Mouse (Mus musculus) testis, adult 2 months (tissue): Measurements from ENCODE around the gene Ostc. TPM values are rescaled to one million over a fixed set of nuclear protein-coding genes. Genes with fewer than 3 reads are reported as not detected.

ENCODE experiments used
- H3K27ac ChIP-seq: fragments of 200-500 bp; 2 replicates; pipeline ENCODE4 v1.5.1; 2012; ENCODE audit warnings: low read depth, low read length; ENCODE audit not compliant: control insufficient read depth, insufficient read depth
- H3K27me3 ChIP-seq: fragments of 200-500 bp; 2 replicates; pipeline ENCODE4 v1.6.1; 2012; ENCODE audit warnings: mild to moderate bottlenecking, low read length, moderate library complexity; ENCODE audit not compliant: control insufficient read depth, insufficient read depth
- H3K36me3 ChIP-seq: fragments of 200-500 bp; 2 replicates; pipeline ENCODE4 v1.6.1; 2012; ENCODE audit warnings: mild to moderate bottlenecking, low read length; ENCODE audit not compliant: control insufficient read depth, insufficient read depth
- H3K4me1 ChIP-seq: fragments of 200-500 bp; 2 replicates; pipeline ENCODE4 v1.6.1; 2012; ENCODE audit warnings: low read length; ENCODE audit not compliant: control insufficient read depth, insufficient read depth
- H3K4me3 ChIP-seq: fragments of 200-500 bp; 2 replicates; pipeline ENCODE4 v1.5.1; 2012; ENCODE audit warnings: low read depth, mild to moderate bottlenecking, low read length, moderate library complexity, mixed read lengths; ENCODE audit not compliant: control insufficient read depth
- CTCF ChIP-seq: fragments of 200-500 bp; IDR thresholded peaks from 2 replicates; pipeline ENCODE4 v1.5.1; 2012; ENCODE audit warnings: low read depth, mild to moderate bottlenecking, inconsistent platforms, low read length, moderate library complexity; ENCODE audit not compliant: control insufficient read depth, insufficient read depth, insufficient replicate concordance
- POLR2A ChIP-seq: fragments of 200-500 bp; IDR thresholded peaks from 2 replicates; pipeline ENCODE4 v1.6.1; 2012; ENCODE audit warnings: low read depth, mild to moderate bottlenecking, inconsistent platforms, low read length, moderate library complexity; ENCODE audit not compliant: control insufficient read depth
- polyA plus RNA-seq: library from polyadenylated mRNA; depleted of rRNA; stranded (reverse); fragments of >200 nt; gene quantifications from 2 replicates; pipeline ENCODE4 v1.2.3, GENCODE M21; 2012

Ostc gene
- polyA plus RNA-seq, 1 experiment, result 27.2 TPM

DNA sequence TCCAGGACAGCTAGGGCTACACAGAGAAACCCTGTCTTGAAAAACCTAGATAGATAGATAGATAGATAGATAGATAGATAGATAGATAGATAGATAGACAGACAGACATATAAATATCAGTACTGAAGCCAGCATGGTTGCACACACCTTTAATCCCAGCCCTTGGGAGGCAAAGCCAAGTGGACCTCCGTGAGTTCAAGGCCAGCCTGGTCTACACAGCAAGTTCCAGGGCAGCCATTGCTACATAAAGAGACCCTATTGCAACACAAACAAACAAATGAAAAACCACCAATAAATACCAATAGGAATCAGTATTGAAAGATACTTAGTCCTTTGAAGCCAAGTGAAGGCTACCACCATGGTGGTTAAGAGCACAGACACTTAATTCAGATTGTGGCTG is 22.2 kb downstream of the Ostc start:
- Histone ChIP-seq H3K36me3 (no peaks in the 10 kb centered on the region), H3K4me3 (no peak overlapping the region), H3K27me3 (no peaks in the 10 kb centered on the region), H3K4me1 (peaks cover 5% of the 10 kb centered on the region), H3K27ac (no peak overlapping the region)
- TF ChIP-seq POLR2A (no peak), CTCF (no peak)

DNA sequence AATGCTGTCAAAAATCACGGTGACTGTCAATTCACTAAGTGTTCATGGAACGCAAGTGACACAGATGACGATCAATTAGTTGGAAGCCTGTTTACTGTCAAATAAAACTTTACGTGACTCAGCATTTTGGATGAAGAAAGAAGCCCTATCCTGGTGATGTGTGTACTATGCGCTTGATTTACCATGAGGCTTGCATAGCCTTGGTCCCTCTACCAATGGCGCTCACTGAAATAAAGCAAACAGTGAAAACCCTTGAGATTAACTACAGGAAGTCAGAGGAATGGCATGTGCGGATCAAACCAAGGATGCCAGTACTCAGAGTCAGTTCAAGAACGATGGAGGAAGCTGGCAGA is 24.3 kb downstream of the Ostc start:
- no peaks in the 10 kb centered on the region for H3K36me3 ChIP-seq
- H3K4me1 ChIP-seq, result no peaks in the 10 kb centered on the region
- no peak overlapping the region for H3K4me3 ChIP-seq
- no peaks in the 10 kb centered on the region for H3K27me3 ChIP-seq
- TF ChIP-seq CTCF (no peak), POLR2A (no peak)
- no peak overlapping the region for H3K27ac ChIP-seq

DNA sequence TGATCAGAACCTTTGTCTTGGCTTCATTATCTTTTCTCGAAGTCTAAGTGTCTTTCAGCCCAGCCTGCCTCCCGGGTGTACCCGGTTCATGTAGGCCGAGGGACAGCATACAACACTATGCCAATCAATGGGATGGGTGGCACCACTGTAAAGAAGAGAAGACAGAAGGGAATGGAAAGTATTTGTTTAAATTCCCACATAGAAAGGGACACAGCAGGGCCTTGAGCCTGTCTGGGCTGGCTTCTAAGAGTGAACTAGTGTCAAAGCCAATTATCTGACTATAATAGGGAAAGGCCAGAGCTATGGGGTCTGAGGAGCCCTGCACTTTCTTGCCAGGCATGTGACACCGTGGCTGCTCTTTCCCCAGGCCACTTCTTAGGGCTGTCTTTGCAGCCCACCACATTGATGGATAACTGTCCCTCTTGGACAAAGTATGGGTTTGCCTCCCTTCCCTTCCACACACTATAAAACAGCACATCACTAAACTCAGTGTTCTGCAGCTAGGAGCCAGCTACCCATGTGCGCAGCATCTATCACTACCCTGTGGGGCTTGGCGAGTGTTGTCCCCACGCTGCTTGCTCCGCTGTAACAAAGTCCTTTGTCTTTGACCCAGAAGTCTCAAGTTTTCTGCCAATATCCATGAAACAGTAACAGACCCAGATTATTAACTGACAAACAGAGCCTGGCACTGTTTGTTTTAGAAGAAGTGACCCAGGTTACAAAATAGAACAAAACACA is 24.8 kb downstream of the Ostc start:
- no peaks in the 10 kb centered on the region for H3K36me3 ChIP-seq
- no peak for TF ChIP-seq CTCF
- no peak for TF ChIP-seq POLR2A
- no peak overlapping the region for H3K4me3 ChIP-seq

DNA sequence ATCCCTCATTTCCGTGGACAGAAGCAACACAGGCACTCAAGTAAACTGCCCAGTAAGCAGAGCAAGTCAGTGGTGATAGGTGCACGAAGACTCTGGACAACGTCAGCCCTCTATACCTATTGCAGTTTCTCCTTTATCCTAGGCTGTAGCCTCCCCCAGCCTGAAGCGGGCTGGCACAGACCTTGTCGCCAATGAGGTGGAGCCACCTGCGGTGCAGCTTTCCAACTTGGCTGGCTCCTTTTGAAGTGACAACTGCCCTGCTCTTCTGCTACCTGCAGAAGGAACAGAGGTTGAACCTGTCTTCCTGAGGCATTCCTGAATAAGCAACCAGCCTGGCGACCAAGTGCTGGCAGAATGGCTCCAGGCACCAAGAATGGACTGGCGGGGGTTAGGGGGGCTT is 25.4 kb downstream of the Ostc start:
- Histone ChIP-seq H3K4me3 (no peak overlapping the region), H3K27me3 (no peaks in the 10 kb centered on the region), H3K36me3 (no peaks in the 10 kb centered on the region), H3K4me1 (no peaks in the 10 kb centered on the region), H3K27ac (no peak overlapping the region)
- TF ChIP-seq POLR2A (no peak), CTCF (no peak)

More for the DNA sequence above, 24.8 kb downstream of the Ostc start:
- Histone ChIP-seq H3K27me3 (no peaks in the 10 kb centered on the region), H3K27ac (no peak overlapping the region), H3K4me1 (no peaks in the 10 kb centered on the region)

GRCm38 (mm10) chr3:130682183-130682582 is 27.1 kb downstream of the Ostc start:
- H3K27ac ChIP-seq, result no peak overlapping the region
- no peaks in the 10 kb centered on the region for H3K36me3 ChIP-seq
- TF ChIP-seq CTCF (no peak), POLR2A (no peak)
- H3K4me3 ChIP-seq, result no peak overlapping the region
- H3K4me1 ChIP-seq, result no peaks in the 10 kb centered on the region; the same call in 1 of the 2 replicates
- H3K27me3 ChIP-seq, result no peaks in the 10 kb centered on the region

DNA sequence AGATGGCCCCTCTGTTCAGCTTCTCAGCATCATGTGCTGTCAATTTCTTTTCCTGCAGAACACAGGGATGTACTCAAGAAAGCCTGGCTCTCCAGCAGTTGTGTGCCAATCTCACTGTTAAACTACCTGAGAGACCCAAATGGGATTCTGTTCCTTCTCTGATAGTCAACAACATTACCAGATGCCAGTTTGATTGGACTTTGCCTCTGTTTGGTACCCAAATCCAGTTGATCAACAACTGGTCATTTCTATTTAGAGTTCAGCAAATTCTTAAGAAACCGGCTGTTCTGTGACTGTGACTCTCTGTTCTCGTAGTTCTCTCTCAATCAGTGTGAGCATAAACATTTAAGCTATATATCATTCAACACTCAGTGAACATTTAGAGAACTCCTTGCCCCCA is 28.0 kb downstream of the Ostc start:
- no peak overlapping the region for H3K27ac ChIP-seq
- no peak overlapping the region for H3K4me3 ChIP-seq
- H3K27me3 ChIP-seq, result no peaks in the 10 kb centered on the region
- no peak for TF ChIP-seq CTCF
- TF ChIP-seq POLR2A, result no peak
- no peaks in the 10 kb centered on the region for H3K36me3 ChIP-seq
- H3K4me1 ChIP-seq, result no peaks in the 10 kb centered on the region; the same call in 1 of the 2 replicates

DNA sequence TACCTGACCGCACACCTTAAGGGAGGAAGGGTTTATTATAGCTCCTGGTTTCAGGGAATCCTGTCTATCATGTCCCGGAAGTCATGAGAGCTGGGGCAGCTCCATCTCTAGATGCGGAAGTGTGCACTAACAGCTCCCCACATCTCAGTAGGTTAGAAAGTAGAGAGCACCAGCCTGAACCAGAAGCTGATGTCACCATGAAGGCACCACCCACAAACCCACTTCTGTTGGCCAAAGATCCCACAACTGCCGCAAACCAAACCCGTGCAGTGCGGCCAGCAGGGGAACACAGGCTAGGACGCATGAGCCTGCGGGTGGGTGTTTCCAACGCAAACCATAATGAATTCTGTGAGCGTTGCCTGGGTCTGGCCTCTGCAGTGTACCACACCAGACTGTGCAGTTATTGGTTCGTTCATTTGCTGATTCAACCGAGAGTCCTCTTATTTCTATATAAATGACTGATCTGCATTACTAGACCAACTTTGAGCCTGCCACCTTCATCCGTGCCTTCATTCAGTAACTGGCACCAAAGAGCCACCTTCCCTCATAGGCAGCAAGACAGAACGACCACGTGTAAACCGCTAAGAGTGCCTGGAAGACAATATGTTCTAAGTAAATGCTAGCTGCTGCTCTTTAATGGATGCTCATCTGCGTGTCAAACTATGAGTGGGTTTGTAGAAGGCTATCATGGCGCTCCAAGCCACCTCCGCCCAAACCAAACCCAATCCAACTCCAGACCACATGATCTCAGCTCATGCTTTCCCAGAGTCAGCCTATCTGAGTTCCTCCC is 31.4 kb downstream of the Ostc start:
- Histone ChIP-seq H3K36me3 (no peaks in the 10 kb centered on the region), H3K27me3 (no peaks in the 10 kb centered on the region), H3K27ac (no peak overlapping the region), H3K4me1 (no peaks in the 10 kb centered on the region; the same call in 1 of the 2 replicates), H3K4me3 (peak overlapping the region; percentile 55)
- TF ChIP-seq POLR2A, result no peak
- no peak for TF ChIP-seq CTCF
